Mouse (Mus musculus) testis, adult 10 weeks (tissue): ENCODE measurements around the gene Cdkn2aip. TPM values are rescaled to one million over a fixed set of nuclear protein-coding genes. Genes with fewer than 3 reads are reported as not detected.

Experiments
- polyA plus RNA-seq: library from polyadenylated mRNA; stranded (reverse); fragments of 350-450 nt; fragmentation: Illumina TruSeq; extraction: RNeasy Lipid Tissue Mini Kit (QIAGEN cat#74804); gene quantifications from one replicate; pipeline ENCODE4 v1.2.3, GENCODE M21; 2014; ENCODE audit warnings: low read depth, low replicate concordance

Cdkn2aip gene
- 81.8 TPM for polyA plus RNA-seq

GRCm38 (mm10) chr8:47713761-47714745, at the start of gene Cdkn2aip:
Gene Cdkn2aip (minus strand): TSS chr8:47713932.

GRCm38 (mm10) chr8:47674777-47675710, 38.7 kb downstream of the Cdkn2aip start, which contains the start of gene Ing2:
Gene Ing2 (minus strand): TSS chr8:47675556.

Other genes with a start within 250 kb of the Cdkn2aip start
- 24.8 TPM for gene Trappc11, start 180.5 kb downstream of the Cdkn2aip start, polyA plus RNA-seq
- gene Rwdd4a, start 180.3 kb downstream of the Cdkn2aip start, polyA plus RNA-seq: 55.9 TPM
- 25.9 TPM for gene Ing2, start 38.4 kb downstream of the Cdkn2aip start, polyA plus RNA-seq
- not detected for gene Cldn24, start 108.2 kb upstream of the Cdkn2aip start, polyA plus RNA-seq
- not detected for gene Cldn22, start 110.5 kb upstream of the Cdkn2aip start, polyA plus RNA-seq